Mouse (Mus musculus): ENCODE measurements at regions not wholly inside any gene's neighbourhood (a gene's known extent, or its start where the extent isn't known, plus 50 kb on each side); places are given as distances from the start of the nearest gene placed in this dataset.

GRCm38 (mm10) chr2:128414588-128415240 is 176.3 kb upstream of the Spdye4c start:
- no peak overlapping the region for H3K9ac ChIP-seq (ENCODE audit: low read depth, low read length, severe bottlenecking)
- no peak overlapping the region for H3K4me2 ChIP-seq (replicated peaks; ENCODE audit: low read depth, low read length, severe bottlenecking)
- no peak overlapping the region for H3K27ac ChIP-seq (replicated peaks; ENCODE audit: low read depth, low read length)
- H3K9me3 ChIP-seq (ENCODE audit: control insufficient read depth, low read length), result no peaks in the 10 kb centered on the region
- no peak overlapping the region for H3K4me3 ChIP-seq (replicated peaks; ENCODE audit: low read length)
- no peaks in the 10 kb centered on the region for H3K36me3 ChIP-seq (ENCODE audit: control insufficient read depth, insufficient read depth, low read length)
- WGBS, result 66% methylated on average over 17 of the region's 17 CpGs
- DNase-seq (ENCODE audit: low spot score), result no peak
- ATAC-seq (ENCODE audit: low FRiP score, low read depth), result no peak
- H3K27me3 ChIP-seq (ENCODE audit: control insufficient read depth, insufficient read depth, low read length), result no peaks in the 10 kb centered on the region
- TF ChIP-seq POLR2A (IDR thresholded peaks at IDR 0.05; ENCODE audit: borderline replicate concordance, extremely low read depth, insufficient read depth, insufficient read length), result no peak
- 0 out of 2 replicates have a peak, but pooled peaks cover 3% of the 10 kb centered on the region for H3K4me1 ChIP-seq (ENCODE audit: control insufficient read depth, insufficient read depth, low read length)

- ATAC-seq (ENCODE audit: low FRiP score, low read depth), result no peak
Observed at GRCm38 (mm10) chr2:128416416-128416815, 174.6 kb upstream of the Spdye4c start.

DNA sequence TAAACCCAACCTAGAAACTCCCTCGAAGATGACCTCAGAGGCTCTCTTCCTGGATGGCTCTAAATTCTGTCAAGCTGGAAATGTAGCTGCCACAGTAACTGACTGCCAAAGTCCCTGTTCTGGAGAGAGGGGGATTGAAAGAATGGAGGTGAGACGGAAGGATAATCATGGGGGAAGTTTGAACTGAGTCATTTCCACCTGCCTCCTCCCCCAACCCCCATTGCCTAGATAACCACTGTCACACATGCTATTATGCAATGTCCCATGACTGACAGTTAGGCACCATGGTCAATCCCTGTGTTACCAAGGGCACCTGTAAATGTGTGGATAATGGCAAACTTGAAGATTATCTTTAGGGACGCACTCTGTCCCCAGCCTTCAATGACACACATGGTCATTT is 172.0 kb upstream of the Spdye4c start:
- Histone ChIP-seq H3K9me3 (ENCODE audit: control insufficient read depth, low read length) (no peaks in the 10 kb centered on the region), H3K4me3 (replicated peaks; ENCODE audit: low read length) (no peak overlapping the region), H3K4me2 (replicated peaks; ENCODE audit: low read depth, low read length, severe bottlenecking) (no peak overlapping the region), H3K27ac (replicated peaks; ENCODE audit: low read depth, low read length) (no peak overlapping the region), H3K4me1 (ENCODE audit: control insufficient read depth, insufficient read depth, low read length) (no peaks in the 10 kb centered on the region), H3K36me3 (ENCODE audit: control insufficient read depth, insufficient read depth, low read length) (no peaks in the 10 kb centered on the region), H3K9ac (ENCODE audit: low read depth, low read length, severe bottlenecking) (no peak overlapping the region), H3K27me3 (ENCODE audit: control insufficient read depth, insufficient read depth, low read length) (no peaks in the 10 kb centered on the region)
- DNase-seq (ENCODE audit: low spot score), result no peak
- 80% methylated on average over 3 of the region's 3 CpGs for WGBS
- ATAC-seq (ENCODE audit: low FRiP score, low read depth), result no peak
- TF ChIP-seq POLR2A (IDR thresholded peaks at IDR 0.05; ENCODE audit: borderline replicate concordance, extremely low read depth, insufficient read depth, insufficient read length), result no peak

More at GRCm38 (mm10) chr2:128416416-128416815, 174.6 kb upstream of the Spdye4c start:
- DNase-seq (ENCODE audit: low spot score), result no peak
- H3K27ac ChIP-seq (replicated peaks; ENCODE audit: low read depth, low read length), result no peak overlapping the region
- H3K9ac ChIP-seq (ENCODE audit: low read depth, low read length, severe bottlenecking), result no peak overlapping the region
- no peaks in the 10 kb centered on the region for H3K27me3 ChIP-seq (ENCODE audit: control insufficient read depth, insufficient read depth, low read length)
- no peak overlapping the region for H3K4me3 ChIP-seq (replicated peaks; ENCODE audit: low read length)
- H3K9me3 ChIP-seq (ENCODE audit: control insufficient read depth, low read length), result no peaks in the 10 kb centered on the region
- TF ChIP-seq POLR2A (IDR thresholded peaks at IDR 0.05; ENCODE audit: borderline replicate concordance, extremely low read depth, insufficient read depth, insufficient read length), result no peak
- no peaks in the 10 kb centered on the region for H3K36me3 ChIP-seq (ENCODE audit: control insufficient read depth, insufficient read depth, low read length)
- no peak overlapping the region for H3K4me2 ChIP-seq (replicated peaks; ENCODE audit: low read depth, low read length, severe bottlenecking)
- WGBS, result 70% methylated on average over 7 of the region's 7 CpGs
- H3K4me1 ChIP-seq (ENCODE audit: control insufficient read depth, insufficient read depth, low read length), result 0 out of 2 replicates have a peak, but pooled peaks cover 3% of the 10 kb centered on the region

- ATAC-seq (ENCODE audit: low FRiP score, low read depth) (no peak), DNase-seq (ENCODE audit: low spot score) (no peak)
- Histone ChIP-seq H3K4me2 (replicated peaks; ENCODE audit: low read depth, low read length, severe bottlenecking) (no peak overlapping the region), H3K4me3 (replicated peaks; ENCODE audit: low read length) (no peak overlapping the region), H3K27me3 (ENCODE audit: control insufficient read depth, insufficient read depth, low read length) (no peaks in the 10 kb centered on the region), H3K4me1 (ENCODE audit: control insufficient read depth, insufficient read depth, low read length) (no peaks in the 10 kb centered on the region), H3K27ac (replicated peaks; ENCODE audit: low read depth, low read length) (no peak overlapping the region), H3K9ac (ENCODE audit: low read depth, low read length, severe bottlenecking) (no peak overlapping the region), H3K36me3 (ENCODE audit: control insufficient read depth, insufficient read depth, low read length) (no peaks in the 10 kb centered on the region), H3K9me3 (ENCODE audit: control insufficient read depth, low read length) (no peaks in the 10 kb centered on the region)
- no peak for TF ChIP-seq POLR2A (IDR thresholded peaks at IDR 0.05; ENCODE audit: borderline replicate concordance, extremely low read depth, insufficient read depth, insufficient read length)
- 62% methylated on average over 10 of the region's 10 CpGs for WGBS
Observed at GRCm38 (mm10) chr2:128420406-128420805, 170.6 kb upstream of the Spdye4c start.

DNA sequence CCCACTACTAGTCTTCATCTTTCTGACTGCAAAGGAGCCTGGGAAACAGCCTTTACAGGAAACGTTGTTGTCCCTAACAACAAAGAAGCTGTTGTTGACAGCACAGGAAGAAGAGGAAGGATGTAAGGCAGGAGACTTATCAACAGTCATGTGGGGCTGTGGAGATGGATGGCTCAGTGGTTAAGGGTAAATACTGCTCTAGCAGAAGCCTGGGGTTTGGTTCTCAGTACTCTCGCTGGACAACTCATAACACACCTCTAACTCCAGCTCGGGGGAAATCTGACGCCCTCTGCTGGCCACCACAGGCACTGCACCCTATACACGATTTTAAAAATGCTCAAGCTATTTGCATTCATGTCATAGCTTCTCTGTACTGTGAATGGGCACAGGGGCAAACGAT is 168.3 kb upstream of the Spdye4c start:
- no peak overlapping the region for H3K27ac ChIP-seq (replicated peaks; ENCODE audit: low read depth, low read length)
- no peaks in the 10 kb centered on the region for H3K9me3 ChIP-seq (ENCODE audit: control insufficient read depth, low read length)
- no peak overlapping the region for H3K4me2 ChIP-seq (replicated peaks; ENCODE audit: low read depth, low read length, severe bottlenecking)
- no peaks in the 10 kb centered on the region for H3K36me3 ChIP-seq (ENCODE audit: control insufficient read depth, insufficient read depth, low read length)
- DNase-seq (ENCODE audit: low spot score) (no peak), ATAC-seq (ENCODE audit: low FRiP score, low read depth) (no peak)
- no peaks in the 10 kb centered on the region for H3K4me1 ChIP-seq (ENCODE audit: control insufficient read depth, insufficient read depth, low read length)
- no peak for TF ChIP-seq POLR2A (IDR thresholded peaks at IDR 0.05; ENCODE audit: borderline replicate concordance, extremely low read depth, insufficient read depth, insufficient read length)
- no peaks in the 10 kb centered on the region for H3K27me3 ChIP-seq (ENCODE audit: control insufficient read depth, insufficient read depth, low read length)
- no peak overlapping the region for H3K4me3 ChIP-seq (replicated peaks; ENCODE audit: low read length)
- H3K9ac ChIP-seq (ENCODE audit: low read depth, low read length, severe bottlenecking), result no peak overlapping the region
- WGBS, result 39% methylated on average over 6 of the region's 6 CpGs

Measured in limb, embryonic 14.5 days (tissue).